Mouse (Mus musculus): ENCODE results near the gene Six6. TPM values are rescaled to one million over a fixed set of nuclear protein-coding genes. Genes with fewer than 3 reads are reported as not detected.

Gene Six6
- polyA plus RNA-seq (2012; rRNA removed), result not detected in 2 replicates

DNA sequence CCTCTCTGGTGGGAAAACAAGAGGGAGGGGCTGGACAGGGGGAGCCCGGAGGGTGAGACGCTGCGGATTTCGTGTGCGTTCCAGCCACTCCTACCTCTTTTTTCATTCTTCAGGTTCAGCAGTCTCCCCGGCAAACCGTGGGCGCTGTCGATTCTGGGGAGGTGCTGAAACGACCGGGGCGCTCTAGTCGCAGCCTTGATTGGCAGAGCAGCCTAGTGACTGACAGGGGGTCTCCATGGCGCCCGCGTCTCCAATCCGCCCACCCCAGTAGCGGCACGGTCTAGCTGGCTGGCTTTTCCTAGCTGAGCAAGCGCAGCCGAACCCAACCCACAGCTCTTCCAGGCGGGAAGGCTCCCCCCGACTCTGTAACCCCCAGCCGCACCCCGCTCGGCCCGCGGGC lies at the start of gene Six6:
Gene Six6 (plus strand): TSS at position 277 of the 400 bp plus-strand sequence.

DNA sequence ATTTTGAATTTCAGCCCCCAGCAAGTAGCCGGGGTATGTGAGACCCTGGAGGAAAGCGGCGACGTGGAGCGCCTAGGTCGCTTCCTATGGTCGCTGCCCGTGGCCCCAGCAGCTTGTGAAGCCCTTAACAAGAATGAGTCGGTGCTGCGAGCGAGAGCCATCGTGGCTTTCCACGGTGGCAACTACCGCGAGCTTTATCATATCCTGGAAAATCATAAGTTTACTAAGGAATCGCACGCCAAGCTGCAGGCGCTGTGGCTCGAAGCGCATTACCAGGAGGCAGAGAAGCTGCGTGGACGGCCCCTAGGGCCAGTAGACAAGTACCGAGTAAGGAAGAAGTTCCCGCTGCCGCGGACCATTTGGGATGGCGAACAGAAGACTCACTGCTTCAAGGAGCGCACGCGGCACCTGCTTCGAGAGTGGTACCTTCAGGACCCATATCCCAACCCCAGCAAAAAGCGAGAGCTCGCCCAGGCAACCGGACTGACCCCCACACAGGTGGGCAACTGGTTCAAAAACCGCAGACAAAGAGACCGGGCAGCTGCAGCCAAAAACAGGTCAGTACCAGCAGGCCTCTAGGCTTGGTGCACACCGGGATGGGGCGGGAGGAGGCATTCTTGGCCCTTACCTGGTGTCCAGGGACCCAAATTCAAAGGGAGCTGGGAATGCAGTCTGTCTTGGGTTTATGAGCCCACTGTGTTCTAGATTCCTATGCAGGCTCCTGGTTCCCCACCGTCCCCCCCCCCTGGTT lies 554 bp downstream of the Six6 start, which contains the start of gene 4930447C04Rik:
Gene 4930447C04Rik (minus strand): TSS at position 704 of the 751 bp plus-strand sequence.

Other genes starting within 250 kb of the Six6 start
- gene Ppm1a, start 182.4 kb upstream of the Six6 start, polyA plus RNA-seq (2012; rRNA removed), result 47.3 and 47.7 TPM in 2 replicates
- gene 4930447C04Rik, start 882 bp downstream of the Six6 start, polyA plus RNA-seq (2012; rRNA removed), result 0.20 and 0.38 TPM in 2 replicates
- 0.01 TPM in 1 of 2 replicates, not detected in the other for gene Six1, start 114.0 kb downstream of the Six6 start, polyA plus RNA-seq (2012; rRNA removed)
- 0.02 TPM in 2 replicates for gene Six4, start 173.6 kb downstream of the Six6 start, polyA plus RNA-seq (2012; rRNA removed)
- gene Mnat1, start 183.8 kb downstream of the Six6 start, polyA plus RNA-seq (2012; rRNA removed), result 6.3 and 6.5 TPM in 2 replicates

All from liver, embryonic 18 days (tissue).